Mouse (Mus musculus) ES-Bruce4 (cell line): ENCODE data around the gene Tmem132d.

Experiments used
- CTCF ChIP-seq: IDR thresholded peaks from one replicate; pipeline ENCODE4 v1.8.1; 2011; ENCODE audit warnings: low read depth, low read length
- EP300 ChIP-seq: IDR thresholded peaks from 2 replicates; pipeline ENCODE4 v1.6.1; 2011; ENCODE audit warnings: low read depth, low read length; ENCODE audit not compliant: insufficient read depth
- POLR2A ChIP-seq: IDR thresholded peaks from one replicate; pipeline ENCODE4 v1.8.1; 2011; ENCODE audit warnings: low read length; ENCODE audit not compliant: insufficient read depth

- no peak for TF ChIP-seq CTCF
- TF ChIP-seq POLR2A, result no peak
- no peak for TF ChIP-seq EP300
These were observed 360.3 kb downstream of the Tmem132d start for GRCm38 (mm10) chr5:128072616-128073015.
